Mouse (Mus musculus) embryonic fibroblast, embryonic 13.5 days (primary cell): ENCODE measurements around the gene Camsap1. TPM values are rescaled to one million over a fixed set of nuclear protein-coding genes. Genes with fewer than 3 reads are reported as not detected.

Experiments used
- H3K27ac ChIP-seq: 2 replicates; pipeline ENCODE4 v1.5.1; 2012; ENCODE audit warnings: low read length, control low read depth, inconsistent platforms; ENCODE audit not compliant: insufficient read depth
- H3K4me1 ChIP-seq: 2 replicates; pipeline ENCODE4 v1.6.1; 2011; ENCODE audit warnings: low read length; ENCODE audit not compliant: control insufficient read depth, insufficient read depth
- H3K4me3 ChIP-seq: 2 replicates; pipeline ENCODE4 v1.5.1; 2011; ENCODE audit warnings: mild to moderate bottlenecking, control low read depth, low read length; ENCODE audit not compliant: insufficient read depth
- CTCF ChIP-seq: IDR thresholded peaks from 2 replicates; pipeline ENCODE4 v1.5.1; 2011; ENCODE audit warnings: mild to moderate bottlenecking, control low read depth, low read length, moderate library complexity, borderline replicate concordance; ENCODE audit not compliant: insufficient read depth
- POLR2A ChIP-seq: IDR thresholded peaks from 2 replicates; pipeline ENCODE4 v1.6.1; 2011; ENCODE audit warnings: low read depth, mild to moderate bottlenecking, control low read depth, low read length, moderate library complexity
- polyA plus RNA-seq: library from polyadenylated mRNA; stranded (reverse); fragments of >200 nt; gene quantifications from 2 replicates; pipeline ENCODE4 v1.2.4, GENCODE M21; 2011; ENCODE audit warnings: low read depth; ENCODE audit not compliant: missing spikeins, insufficient read length

Gene Camsap1
- polyA plus RNA-seq, 1 experiment: 59.0 TPM

GRCm38 (mm10) chr2:26013674-26014073 lies 30.6 kb upstream of the Camsap1 start:
- H3K27ac ChIP-seq: no peak overlapping the region
- no peak overlapping the region for H3K4me3 ChIP-seq
- TF ChIP-seq POLR2A: no peak
- TF ChIP-seq CTCF: no peak
- H3K4me1 ChIP-seq: 0 out of 2 replicates have a peak, but pooled peaks cover 5% of the 10 kb centered on the region

DNA sequence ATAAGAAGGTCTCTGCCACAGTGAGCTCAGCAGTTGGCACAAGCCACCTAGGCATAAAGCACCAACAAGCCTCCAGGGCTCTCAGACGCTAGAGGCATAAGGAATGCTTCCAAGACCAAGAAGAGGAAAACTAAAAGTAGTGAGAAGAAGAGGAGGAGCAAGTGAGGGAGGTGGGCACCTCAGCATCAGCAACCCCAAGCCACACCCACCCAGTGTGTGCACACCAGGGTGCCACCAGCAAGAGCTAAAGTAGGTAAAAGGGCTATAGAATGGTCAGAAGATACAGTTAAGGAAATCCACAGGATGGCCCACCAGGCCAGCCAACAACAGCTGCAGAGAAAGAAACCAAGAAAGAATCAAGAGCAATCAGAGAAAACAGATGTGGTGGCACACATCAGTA lies 28.3 kb upstream of the Camsap1 start:
- Histone ChIP-seq H3K4me1 (no peaks in the 10 kb centered on the region), H3K4me3 (no peak overlapping the region), H3K27ac (no peak overlapping the region)
- TF ChIP-seq POLR2A: no peak
- TF ChIP-seq CTCF: no peak

GRCm38 (mm10) chr2:26002001-26002400 lies 18.9 kb upstream of the Camsap1 start:
- no peak for TF ChIP-seq POLR2A
- TF ChIP-seq CTCF: no peak
- Histone ChIP-seq H3K4me1 (0 out of 2 replicates have a peak, but pooled peaks cover 6% of the 10 kb centered on the region), H3K27ac (no peak overlapping the region), H3K4me3 (no peak overlapping the region)

GRCm38 (mm10) chr2:26001136-26001535 lies 18.1 kb upstream of the Camsap1 start:
- TF ChIP-seq POLR2A: no peak
- TF ChIP-seq CTCF: no peak
- Histone ChIP-seq H3K4me3 (no peak overlapping the region), H3K27ac (no peak overlapping the region), H3K4me1 (0 out of 2 replicates have a peak, but pooled peaks cover 6% of the 10 kb centered on the region)

GRCm38 (mm10) chr2:25997716-25998115 lies 14.6 kb upstream of the Camsap1 start:
- 0 out of 2 replicates have a peak, but pooled peaks cover 9% of the 10 kb centered on the region for H3K4me1 ChIP-seq
- H3K27ac ChIP-seq: no peak overlapping the region
- no peak overlapping the region for H3K4me3 ChIP-seq
- no peak for TF ChIP-seq CTCF
- no peak for TF ChIP-seq POLR2A

DNA sequence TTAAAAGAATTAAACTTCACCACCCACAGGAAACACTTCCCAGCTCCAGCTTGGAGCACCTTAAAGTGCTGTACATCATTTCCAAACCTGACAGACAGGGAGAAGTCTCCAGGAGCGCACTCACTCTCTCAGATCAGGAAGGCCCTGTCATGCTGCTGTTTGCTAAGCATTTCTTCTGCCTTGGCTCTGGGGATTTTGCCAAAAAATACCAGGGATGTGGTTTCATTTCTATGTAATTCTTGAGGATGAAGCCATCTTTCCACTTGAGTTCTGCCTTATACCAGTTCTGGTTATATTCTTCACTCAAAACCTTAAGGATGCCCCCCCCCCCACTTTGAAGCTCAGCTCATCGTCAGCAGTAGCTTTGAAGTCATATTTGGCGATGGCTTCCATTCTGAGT lies 11.7 kb upstream of the Camsap1 start:
- 0 out of 2 replicates have a peak, but pooled peaks cover 9% of the 10 kb centered on the region for H3K4me1 ChIP-seq
- no peak overlapping the region for H3K27ac ChIP-seq
- no peak overlapping the region for H3K4me3 ChIP-seq
- TF ChIP-seq CTCF: no peak
- TF ChIP-seq POLR2A: no peak

GRCm38 (mm10) chr2:25992285-25992684 lies 9.2 kb upstream of the Camsap1 start:
- Histone ChIP-seq H3K27ac (no peak overlapping the region), H3K4me1 (0 out of 2 replicates have a peak, but pooled peaks cover 3% of the 10 kb centered on the region), H3K4me3 (no peak overlapping the region)
- no peak for TF ChIP-seq POLR2A
- TF ChIP-seq CTCF: no peak

GRCm38 (mm10) chr2:25989651-25990050 lies 6.6 kb upstream of the Camsap1 start:
- Histone ChIP-seq H3K4me1 (0 out of 2 replicates have a peak, but pooled peaks cover 3% of the 10 kb centered on the region), H3K4me3 (no peak overlapping the region), H3K27ac (no peak overlapping the region)
- TF ChIP-seq POLR2A (no peak), CTCF (no peak)

DNA sequence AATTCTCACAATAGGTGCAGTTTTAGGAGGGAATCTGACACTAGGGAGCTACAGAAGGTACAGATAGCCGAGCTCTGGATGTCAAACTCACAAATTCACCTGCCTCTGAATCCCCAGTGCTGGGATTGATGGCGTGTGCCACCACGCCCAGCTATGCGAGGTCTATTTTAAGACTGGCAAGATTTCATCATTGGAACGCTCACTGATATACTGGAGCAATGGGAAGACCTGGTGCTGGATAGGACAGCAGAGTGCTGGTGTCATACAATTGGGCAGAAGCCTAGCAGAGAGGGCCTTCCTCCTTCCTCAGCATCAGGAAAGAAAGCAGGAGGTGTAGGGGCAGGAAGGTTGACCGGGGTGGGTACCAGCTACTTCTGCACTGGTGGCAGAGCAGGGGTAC lies 4.7 kb upstream of the Camsap1 start:
- Histone ChIP-seq H3K4me1 (0 out of 2 replicates have a peak, but pooled peaks cover 3% of the 10 kb centered on the region), H3K4me3 (no peak overlapping the region), H3K27ac (no peak overlapping the region)
- TF ChIP-seq POLR2A: no peak
- TF ChIP-seq CTCF: no peak

- Histone ChIP-seq H3K4me1 (0 out of 2 replicates have a peak, but pooled peaks cover 3% of the 10 kb centered on the region), H3K27ac (no peak overlapping the region), H3K4me3 (no peak overlapping the region)
- TF ChIP-seq CTCF (no peak), POLR2A (no peak)
Observed at GRCm38 (mm10) chr2:25986601-25987000, 3.5 kb upstream of the Camsap1 start.
